Mouse (Mus musculus) liver, adult 2 months (tissue): ENCODE measurements around the gene Serac1.

Experiments
- CTCF ChIP-seq: fragments of 200-500 bp; IDR thresholded peaks from 2 replicates; pipeline ENCODE4 v1.5.1; 2011; ENCODE audit warnings: low read depth, low read length, control low read depth
- POLR2A ChIP-seq: fragments of 200-500 bp; IDR thresholded peaks from 2 replicates; pipeline ENCODE4 v1.6.1; 2011; ENCODE audit warnings: low read length, control low read depth; ENCODE audit not compliant: insufficient read depth; ENCODE audit errors: extremely low read depth

GRCm38 (mm10) chr17:6017268-6017667 is 62.3 kb downstream of the Serac1 start:
- TF ChIP-seq CTCF: peak; percentile 21; the same call in 1 of the 2 replicates
- no peak for TF ChIP-seq POLR2A
